Mouse (Mus musculus): ENCODE results near the gene Pilra. TPM values are rescaled to one million over a fixed set of nuclear protein-coding genes. Genes with fewer than 3 reads are reported as not detected.

Pilra gene
- polyA plus RNA-seq, 1 experiment from 2014 or later: 4.7 TPM

DNA sequence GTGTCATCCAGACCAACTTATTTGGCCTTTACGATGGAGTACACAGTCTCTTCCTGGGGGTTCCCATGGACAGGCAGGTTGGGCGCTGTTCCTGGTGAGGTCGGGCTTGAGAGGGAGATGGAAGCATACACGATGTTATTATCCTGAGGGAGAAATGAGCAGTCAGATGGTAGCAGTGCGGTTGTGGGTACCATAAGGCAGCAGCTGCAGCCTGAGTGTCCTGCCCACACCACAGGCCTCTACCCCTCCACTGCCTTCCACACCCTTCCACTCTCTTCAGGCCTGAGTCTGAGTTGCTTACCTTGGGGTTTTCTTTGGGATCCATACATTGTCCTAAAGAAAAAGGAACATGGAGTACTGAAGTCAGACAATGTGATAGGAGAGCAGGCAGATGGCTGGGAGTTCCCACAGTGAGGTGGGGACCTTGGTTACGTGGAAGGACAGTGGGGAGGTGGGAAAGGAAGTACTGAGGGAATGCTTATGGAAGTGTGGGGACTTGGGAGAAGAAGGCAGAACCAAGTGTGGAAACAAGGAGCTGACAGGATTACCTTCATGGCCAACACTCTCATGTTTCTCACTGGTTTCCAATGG is 12.5 kb downstream of the Pilra start:
- no peak overlapping the region for H3K4me3 ChIP-seq (replicated peaks)
- no peaks in the 10 kb centered on the region for H3K9me3 ChIP-seq (replicated peaks)
- no peaks in the 10 kb centered on the region for H3K27me3 ChIP-seq
- no peak overlapping the region for H3K9ac ChIP-seq
- H3K4me1 ChIP-seq (replicated peaks): peaks cover 2% of the 10 kb centered on the region; the same call in 1 of the 2 replicates
- H3K36me3 ChIP-seq (replicated peaks): no peaks in the 10 kb centered on the region
- H3K4me2 ChIP-seq: no peak overlapping the region
- WGBS (ENCODE audit: insufficient replicate concordance): 53% methylated on average over 6 of the region's 6 CpGs
- no peak for ATAC-seq (ENCODE audit: insufficient read depth)
- H3K27ac ChIP-seq (replicated peaks): no peak overlapping the region

DNA sequence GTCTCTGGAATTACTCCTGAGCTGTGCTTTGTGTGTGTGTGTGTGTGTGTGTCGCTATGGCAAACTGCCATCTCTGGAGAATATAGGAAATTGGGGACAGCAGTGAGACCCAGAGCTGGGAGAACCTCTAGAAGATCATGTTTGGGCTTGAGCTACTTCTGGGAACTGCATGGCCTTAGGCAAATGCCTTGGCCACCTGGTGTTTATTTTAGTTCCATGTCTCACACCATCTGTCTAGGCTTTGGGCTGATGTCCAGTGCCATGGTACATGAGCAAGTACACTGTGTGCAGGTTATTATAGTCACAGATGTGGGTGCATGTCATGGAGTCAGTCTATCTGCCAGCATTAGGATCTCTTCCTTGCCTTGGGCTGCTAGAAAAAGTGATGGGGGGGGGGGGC is 13.5 kb downstream of the Pilra start:
- ATAC-seq (ENCODE audit: insufficient read depth): no peak
- Histone ChIP-seq H3K27me3 (no peaks in the 10 kb centered on the region), H3K36me3 (replicated peaks) (no peaks in the 10 kb centered on the region), H3K4me2 (no peak overlapping the region), H3K9ac (no peak overlapping the region), H3K4me3 (replicated peaks) (no peak overlapping the region), H3K9me3 (replicated peaks) (no peaks in the 10 kb centered on the region), H3K27ac (replicated peaks) (no peak overlapping the region), H3K4me1 (replicated peaks) (peaks cover 2% of the 10 kb centered on the region; the same call in 1 of the 2 replicates)
- WGBS (ENCODE audit: insufficient replicate concordance): 69% methylated on average over 1 of the region's 1 CpGs

DNA sequence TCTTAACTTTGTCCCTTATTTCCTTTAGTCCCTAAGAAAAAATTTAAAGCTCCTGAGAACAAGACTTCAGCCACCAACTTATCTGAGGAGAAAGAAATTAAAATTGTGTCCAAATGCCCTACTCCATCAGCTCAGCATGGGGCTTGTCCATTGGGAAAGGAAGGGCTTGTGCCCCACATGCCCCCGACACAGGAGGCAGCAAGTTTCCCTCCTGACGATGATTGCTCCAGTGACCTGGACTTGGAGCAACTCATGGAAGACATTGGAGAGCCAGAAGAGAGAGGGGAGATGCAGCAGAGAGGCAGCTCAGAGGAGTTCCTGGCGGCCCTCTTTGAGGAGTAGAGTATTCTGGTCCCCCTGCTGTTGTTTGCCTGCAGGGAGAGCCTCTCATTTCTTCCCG is 14.0 kb downstream of the Pilra start:
- Histone ChIP-seq H3K36me3 (replicated peaks) (no peaks in the 10 kb centered on the region), H3K4me1 (replicated peaks) (peaks cover 2% of the 10 kb centered on the region; the same call in 1 of the 2 replicates), H3K27ac (replicated peaks) (no peak overlapping the region), H3K9me3 (replicated peaks) (no peaks in the 10 kb centered on the region), H3K4me3 (replicated peaks) (no peak overlapping the region), H3K4me2 (no peak overlapping the region), H3K9ac (no peak overlapping the region), H3K27me3 (no peaks in the 10 kb centered on the region)
- WGBS (ENCODE audit: insufficient replicate concordance): 53% methylated on average over 4 of the region's 4 CpGs
- no peak for ATAC-seq (ENCODE audit: insufficient read depth)

DNA sequence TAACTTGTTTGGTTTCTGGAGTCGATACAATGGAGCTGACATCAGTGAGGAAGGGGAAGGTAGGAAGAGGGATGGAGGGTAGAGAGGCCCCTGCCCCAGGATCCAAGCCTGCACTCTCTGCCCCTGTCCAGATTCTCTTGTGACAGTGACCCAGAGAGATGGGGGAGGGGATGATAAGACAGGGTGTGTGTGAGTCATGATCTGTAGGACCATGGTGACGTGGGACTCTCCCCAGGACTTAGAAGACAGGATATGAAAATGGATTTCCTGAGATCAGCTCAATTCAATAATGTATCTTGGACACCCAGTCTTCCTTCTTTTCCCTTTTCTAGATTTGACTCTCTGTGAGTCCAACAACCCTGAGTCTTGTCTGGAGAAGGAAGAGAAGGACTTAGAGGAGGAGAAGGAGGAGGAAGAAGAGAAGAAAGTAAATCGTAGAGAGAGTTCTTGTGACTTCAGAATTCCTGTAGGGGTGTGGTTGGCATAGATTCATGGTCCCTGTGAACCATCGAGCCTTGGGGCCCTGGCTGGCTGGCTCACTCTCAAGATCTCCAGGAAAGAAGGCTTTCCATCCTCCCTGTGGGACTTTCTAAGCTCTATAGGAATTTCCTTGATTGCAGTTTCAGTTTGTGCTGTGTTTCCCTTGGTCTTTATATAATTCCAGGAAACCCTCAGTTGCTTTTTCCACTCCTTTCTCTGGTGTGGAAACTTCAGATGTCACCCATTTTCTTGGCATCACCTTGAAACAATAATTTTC is 18.4 kb downstream of the Pilra start:
- Histone ChIP-seq H3K9ac (no peak overlapping the region), H3K27me3 (no peaks in the 10 kb centered on the region), H3K4me1 (replicated peaks) (no peaks in the 10 kb centered on the region), H3K4me2 (no peak overlapping the region), H3K4me3 (replicated peaks) (no peak overlapping the region), H3K36me3 (replicated peaks) (no peaks in the 10 kb centered on the region), H3K27ac (replicated peaks) (no peak overlapping the region), H3K9me3 (replicated peaks) (no peaks in the 10 kb centered on the region)
- ATAC-seq (ENCODE audit: insufficient read depth): no peak
- 32% methylated on average over 4 of the region's 4 CpGs for WGBS (ENCODE audit: insufficient replicate concordance)

DNA sequence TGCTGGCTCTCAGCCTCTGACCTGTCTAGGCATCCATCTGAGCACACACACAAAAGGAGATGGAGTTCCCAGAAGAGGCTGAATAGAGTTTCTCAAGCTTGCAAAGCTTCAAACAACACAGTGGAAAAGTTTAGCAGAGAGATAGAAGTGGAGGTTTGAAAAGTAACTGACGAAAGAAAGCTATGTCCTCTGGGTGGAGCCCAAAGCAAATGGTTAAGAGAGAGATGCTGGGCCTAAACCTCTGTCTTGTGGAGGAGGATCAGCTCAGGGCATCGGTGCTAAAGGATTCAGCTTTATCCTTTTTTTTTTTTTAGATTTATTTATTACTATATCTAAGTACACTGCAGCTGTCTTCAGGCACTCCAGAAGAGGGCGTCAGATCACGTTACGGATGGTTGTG is 27.8 kb downstream of the Pilra start:
- Histone ChIP-seq H3K27ac (replicated peaks) (no peak overlapping the region), H3K9me3 (replicated peaks) (no peaks in the 10 kb centered on the region), H3K36me3 (replicated peaks) (no peaks in the 10 kb centered on the region), H3K4me2 (no peak overlapping the region), H3K4me3 (replicated peaks) (no peak overlapping the region), H3K4me1 (replicated peaks) (no peaks in the 10 kb centered on the region), H3K9ac (no peak overlapping the region), H3K27me3 (no peaks in the 10 kb centered on the region)
- WGBS (ENCODE audit: insufficient replicate concordance): 70% methylated on average over 5 of the region's 5 CpGs
- ATAC-seq (ENCODE audit: insufficient read depth): no peak

DNA sequence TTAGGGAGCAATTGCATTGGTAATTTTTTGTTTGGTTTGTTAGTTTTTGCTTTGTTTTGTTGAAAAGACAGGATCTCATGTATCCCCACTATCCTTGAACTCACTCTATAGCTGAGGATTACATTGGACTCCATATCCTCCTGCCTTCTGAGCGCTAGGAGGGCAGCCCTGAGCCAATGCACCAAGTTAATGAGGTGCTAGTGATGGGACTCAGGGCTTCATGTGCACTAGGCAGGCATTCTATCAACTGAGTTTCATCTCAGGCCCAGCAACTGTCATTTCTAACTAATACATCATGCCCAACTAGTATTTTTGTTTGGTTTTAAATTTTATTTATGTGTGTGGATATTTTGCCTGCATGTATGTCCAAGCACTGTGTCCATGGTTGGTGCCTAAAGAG is 29.9 kb downstream of the Pilra start:
- Histone ChIP-seq H3K9me3 (replicated peaks) (no peaks in the 10 kb centered on the region), H3K27ac (replicated peaks) (no peak overlapping the region), H3K4me1 (replicated peaks) (no peaks in the 10 kb centered on the region), H3K9ac (no peak overlapping the region), H3K4me2 (no peak overlapping the region), H3K27me3 (no peaks in the 10 kb centered on the region), H3K4me3 (replicated peaks) (no peak overlapping the region), H3K36me3 (replicated peaks) (no peaks in the 10 kb centered on the region)
- WGBS (ENCODE audit: insufficient replicate concordance): 42% methylated on average over 1 of the region's 1 CpGs
- ATAC-seq (ENCODE audit: insufficient read depth): no peak

DNA sequence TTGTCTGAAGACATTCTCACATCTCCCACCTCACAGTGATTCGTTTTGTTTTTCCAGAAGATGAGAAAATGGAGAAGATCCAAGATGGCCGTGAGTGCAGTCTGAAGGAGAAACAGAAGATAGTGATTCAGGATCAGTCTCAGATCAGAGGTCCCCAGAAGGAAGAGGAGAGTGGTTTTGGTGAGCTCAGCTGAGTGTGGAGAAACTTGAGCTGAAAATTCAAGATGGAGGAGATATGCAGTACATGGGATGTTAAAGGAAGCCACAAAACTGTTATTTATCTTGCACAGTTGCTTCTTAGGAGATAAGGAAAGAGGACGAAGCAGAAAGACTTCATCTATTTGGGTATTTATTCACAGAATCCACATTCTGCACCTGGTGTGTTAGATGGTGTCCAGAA is 35.2 kb downstream of the Pilra start:
- 41% methylated on average over 3 of the region's 3 CpGs for WGBS (ENCODE audit: insufficient replicate concordance)
- Histone ChIP-seq H3K9ac (no peak overlapping the region), H3K27ac (replicated peaks) (no peak overlapping the region), H3K9me3 (replicated peaks) (no peaks in the 10 kb centered on the region), H3K4me2 (no peak overlapping the region), H3K36me3 (replicated peaks) (no peaks in the 10 kb centered on the region), H3K4me3 (replicated peaks) (no peak overlapping the region), H3K27me3 (no peaks in the 10 kb centered on the region), H3K4me1 (replicated peaks) (no peaks in the 10 kb centered on the region)
- ATAC-seq (ENCODE audit: insufficient read depth): no peak

DNA sequence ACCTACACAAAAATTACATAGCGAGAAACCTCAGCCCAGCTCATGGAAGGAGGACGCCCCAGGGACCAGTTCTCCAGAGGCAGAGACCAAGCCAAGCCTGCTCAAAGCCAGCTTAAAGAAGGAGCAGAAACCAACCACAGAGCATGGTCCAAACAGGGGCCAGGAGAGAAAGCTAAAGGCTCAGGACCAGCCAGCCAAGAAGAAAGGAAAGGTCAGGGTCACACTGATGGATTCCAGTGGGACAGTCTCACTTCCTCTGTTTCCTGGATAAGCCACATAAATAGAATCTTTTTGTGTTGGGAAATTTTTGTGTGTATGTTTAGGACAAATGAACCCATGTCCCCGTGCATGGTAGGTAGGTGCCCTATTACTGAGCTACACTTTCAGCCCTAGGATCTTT is 39.5 kb downstream of the Pilra start:
- Histone ChIP-seq H3K36me3 (replicated peaks) (no peaks in the 10 kb centered on the region), H3K9ac (no peak overlapping the region), H3K27me3 (no peaks in the 10 kb centered on the region), H3K4me3 (replicated peaks) (no peak overlapping the region), H3K9me3 (replicated peaks) (no peaks in the 10 kb centered on the region), H3K4me1 (replicated peaks) (no peaks in the 10 kb centered on the region), H3K4me2 (no peak overlapping the region), H3K27ac (replicated peaks) (no peak overlapping the region)
- no peak for ATAC-seq (ENCODE audit: insufficient read depth)
- WGBS (ENCODE audit: insufficient replicate concordance): 50% methylated on average over 3 of the region's 3 CpGs

DNA sequence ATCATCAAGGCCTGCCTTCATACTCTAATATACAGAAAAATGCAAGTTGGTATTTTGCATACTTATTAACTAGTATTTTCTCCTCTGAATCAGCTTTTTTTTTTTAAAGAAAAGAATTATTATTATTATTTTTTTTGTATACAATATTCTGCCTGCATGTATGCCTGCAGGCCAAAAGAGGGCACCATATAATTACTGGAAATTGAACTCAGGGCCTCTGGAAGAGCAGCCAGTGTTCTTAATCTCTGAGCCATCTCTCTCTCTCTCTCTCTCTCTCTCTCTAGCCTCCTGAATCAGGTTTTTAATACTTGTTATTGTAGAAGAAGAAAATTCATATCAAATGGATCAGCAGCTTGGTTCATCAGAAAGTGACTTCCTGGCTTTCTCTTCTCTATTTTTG is 44.5 kb downstream of the Pilra start:
- Histone ChIP-seq H3K9ac (no peak overlapping the region), H3K4me1 (replicated peaks) (peaks cover 11% of the 10 kb centered on the region), H3K27ac (replicated peaks) (no peak overlapping the region), H3K9me3 (replicated peaks) (no peaks in the 10 kb centered on the region), H3K27me3 (peaks cover 12% of the 10 kb centered on the region; the same call in 1 of the 2 replicates), H3K4me3 (replicated peaks) (no peak overlapping the region), H3K4me2 (no peak overlapping the region), H3K36me3 (replicated peaks) (no peaks in the 10 kb centered on the region)
- ATAC-seq (ENCODE audit: insufficient read depth): no peak

DNA sequence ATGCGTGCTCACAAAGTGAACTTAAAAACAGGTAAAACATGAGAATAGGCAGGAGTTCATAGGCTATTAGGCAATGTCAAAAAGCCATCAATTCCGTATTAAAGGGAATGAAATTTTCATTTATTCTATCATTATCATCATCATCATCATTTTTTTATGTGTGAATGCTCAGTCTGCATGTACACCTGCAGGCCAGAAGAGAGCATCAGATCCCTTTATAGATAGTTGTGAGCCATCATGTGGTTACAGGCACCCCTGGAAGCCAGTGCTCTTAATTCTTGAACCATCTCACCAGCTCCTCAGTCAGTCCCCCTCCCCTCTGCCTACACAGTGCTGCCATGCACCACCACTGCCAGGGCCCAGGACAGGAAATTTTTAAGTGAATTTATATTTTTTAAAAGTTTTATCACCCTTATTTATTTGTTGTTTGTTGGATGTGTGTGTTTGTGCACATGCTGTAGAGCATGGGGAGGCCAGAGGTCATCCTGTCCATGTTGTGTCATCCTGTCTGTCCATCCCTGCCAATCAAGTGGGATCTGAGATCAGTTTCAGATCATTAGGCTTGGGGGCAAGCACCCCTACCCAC is 47.0 kb downstream of the Pilra start:
- H3K36me3 ChIP-seq (replicated peaks): peaks cover 9% of the 10 kb centered on the region
- peaks cover 27% of the 10 kb centered on the region for H3K4me1 ChIP-seq (replicated peaks)
- no peaks in the 10 kb centered on the region for H3K9me3 ChIP-seq (replicated peaks)
- no peak overlapping the region for H3K27ac ChIP-seq (replicated peaks)
- H3K4me2 ChIP-seq: no peak overlapping the region
- no peak for ATAC-seq (ENCODE audit: insufficient read depth)
- WGBS (ENCODE audit: insufficient replicate concordance): 79% methylated on average over 2 of the region's 2 CpGs
- H3K9ac ChIP-seq: no peak overlapping the region
- H3K4me3 ChIP-seq (replicated peaks): no peak overlapping the region
- peaks cover 12% of the 10 kb centered on the region; the same call in 1 of the 2 replicates for H3K27me3 ChIP-seq

DNA sequence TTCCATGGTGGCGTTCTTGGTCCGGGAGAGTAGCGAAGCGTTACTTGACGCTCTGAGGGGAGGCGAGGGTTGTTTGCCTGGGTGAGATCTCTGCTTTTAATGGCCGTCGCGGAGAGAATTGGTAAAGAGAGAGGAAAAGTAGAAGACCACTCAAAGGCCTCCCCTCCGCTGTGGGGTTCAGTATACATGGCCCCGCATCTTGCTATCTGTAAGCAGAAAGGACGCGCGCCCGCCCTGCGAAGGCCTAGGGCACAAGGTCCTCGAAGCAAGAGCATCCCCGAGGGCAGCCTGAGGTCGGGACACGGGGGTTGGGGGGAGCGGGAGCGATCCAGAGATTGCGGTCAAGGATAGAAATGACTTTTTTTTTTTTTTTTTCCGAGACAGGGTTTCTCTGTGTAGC is 47.9 kb downstream of the Pilra start:
- H3K4me1 ChIP-seq (replicated peaks): peaks cover 35% of the 10 kb centered on the region
- H3K4me3 ChIP-seq (replicated peaks): peak overlapping the region; percentile 80
- H3K9ac ChIP-seq: no peak overlapping the region
- H3K4me2 ChIP-seq: peak overlapping the region; percentile 90
- H3K27ac ChIP-seq (replicated peaks): no peak overlapping the region
- WGBS (ENCODE audit: insufficient replicate concordance): 65% methylated on average over 24 of the region's 24 CpGs
- no peaks in the 10 kb centered on the region for H3K9me3 ChIP-seq (replicated peaks)
- H3K36me3 ChIP-seq (replicated peaks): peaks cover 18% of the 10 kb centered on the region
- no peak for ATAC-seq (ENCODE audit: insufficient read depth)
- peaks cover 12% of the 10 kb centered on the region; the same call in 1 of the 2 replicates for H3K27me3 ChIP-seq
